Mouse (Mus musculus): ENCODE measurements around the gene Fgf7.

- TF ChIP-seq CTCF (IDR thresholded peaks at IDR 0.05; ENCODE audit: low read depth) (no peak), EP300 (IDR thresholded peaks at IDR 0.05; ENCODE audit: low read depth) (no peak)
These were observed 32.2 kb upstream of the Fgf7 start for GRCm38 (mm10) chr2:126002291-126002690.

Measured in heart, postnatal 0 days (tissue).